Mouse (Mus musculus): ENCODE results near the gene Srsy.
"Not testable (repeated sequence)": the region's sequence is repeated elsewhere in the genome, so short reads cannot be mapped to it uniquely, and the experiment has no call there.

The Srsy gene

GRCm38 (mm10) chrY:17937230-17937629 lies at the start of gene Srsy:
Srsy (minus strand) TSS chrY:17937330.
- in situ Hi-C loops (cut with MboI; ENCODE audit: low pct_unique_long_range_greater_than_20kb in 1 of 2, low sequenced_read_pairs in 2 of 2, unreplicated experiment in 1 of 2) = not testable (repeated sequence)
